Mouse (Mus musculus) layer of hippocampus, adult 9-11 months (tissue): ENCODE data around the gene Zfp341.

Source experiments
- DNase-seq: peaks from one replicate; pipeline ENCODE4 v3.0.0; 2022

Gene Zfp341

DNA sequence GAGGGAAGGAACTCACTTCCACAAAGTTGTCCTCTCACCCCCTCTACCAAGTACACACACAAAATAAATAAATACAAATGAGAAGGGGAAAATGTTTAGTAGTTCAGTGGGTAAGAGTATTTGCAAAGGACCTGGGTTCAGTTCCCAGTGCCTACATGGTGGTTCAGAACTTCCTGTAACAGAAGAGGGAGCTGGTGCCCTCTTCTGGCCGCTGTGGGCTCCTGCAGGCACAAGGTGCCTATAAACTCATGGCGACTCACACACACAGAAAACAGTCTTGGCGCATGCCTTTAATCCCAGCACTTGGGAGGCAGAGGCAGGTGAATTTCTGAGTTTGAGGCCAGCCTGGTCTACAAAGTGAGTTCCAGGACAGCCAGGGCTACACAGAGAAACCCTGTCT is 25.4 kb downstream of the Zfp341 start:
- no peak for DNase-seq

- DNase-seq = no peak
These were observed 26.0 kb downstream of the Zfp341 start for GRCm38 (mm10) chr2:154639115-154639514.

GRCm38 (mm10) chr2:154641176-154641575 is 28.1 kb downstream of the Zfp341 start:
- no peak for DNase-seq

DNA sequence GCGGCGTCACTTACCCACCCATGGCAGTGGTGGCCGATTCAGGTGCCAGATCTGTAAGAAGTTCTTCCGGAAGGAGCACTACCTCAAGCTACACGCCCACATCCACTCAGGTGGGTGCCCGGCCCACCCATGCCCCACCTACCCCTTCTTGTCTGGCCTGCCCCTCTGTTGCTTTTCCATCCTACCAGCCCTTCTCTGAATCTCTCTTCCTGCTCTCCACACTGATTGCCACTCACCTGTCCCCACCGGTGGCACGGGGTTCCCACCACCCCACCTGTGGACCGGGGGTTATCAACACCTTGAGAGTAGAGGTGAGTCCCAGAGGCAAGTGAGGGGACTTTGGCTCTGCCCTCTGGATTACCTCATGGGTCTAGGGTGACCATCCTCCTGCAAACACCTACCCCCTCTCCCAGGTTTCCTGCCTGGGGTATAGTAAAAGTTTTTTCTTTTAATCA is 28.9 kb downstream of the Zfp341 start:
- no peak for DNase-seq

- no peak for DNase-seq
These were observed 29.8 kb downstream of the Zfp341 start for GRCm38 (mm10) chr2:154642712-154643385.

DNA sequence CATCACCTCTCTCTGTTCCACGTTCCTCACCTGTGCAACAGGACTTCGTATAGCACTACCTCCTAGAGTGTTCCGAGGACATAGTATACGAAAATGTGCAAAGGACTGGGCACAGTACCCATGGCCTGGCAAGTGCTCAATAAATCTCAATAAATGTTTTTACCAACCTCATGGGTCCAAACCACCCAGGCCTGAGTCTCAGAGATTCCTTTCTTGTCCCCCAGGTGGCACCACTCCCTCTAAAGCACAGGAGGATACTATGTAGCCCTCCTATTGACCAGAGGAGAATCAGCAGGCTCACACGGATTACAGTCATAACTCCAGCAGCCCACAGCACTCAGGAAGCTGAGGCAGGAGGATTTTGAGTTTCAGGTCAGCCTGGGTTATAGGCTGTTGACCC is 33.5 kb downstream of the Zfp341 start:
- DNase-seq = no peak

GRCm38 (mm10) chr2:154648086-154648485 is 35.0 kb downstream of the Zfp341 start:
- no peak for DNase-seq

- DNase-seq = no peak
These were observed 37.3 kb downstream of the Zfp341 start for GRCm38 (mm10) chr2:154650404-154650803.

GRCm38 (mm10) chr2:154651363-154651762 is 38.3 kb downstream of the Zfp341 start, which contains the start of gene Chmp4b:
Gene Chmp4b, plus strand, starts transcription at chr2:154651705.
- no peak for DNase-seq

DNA sequence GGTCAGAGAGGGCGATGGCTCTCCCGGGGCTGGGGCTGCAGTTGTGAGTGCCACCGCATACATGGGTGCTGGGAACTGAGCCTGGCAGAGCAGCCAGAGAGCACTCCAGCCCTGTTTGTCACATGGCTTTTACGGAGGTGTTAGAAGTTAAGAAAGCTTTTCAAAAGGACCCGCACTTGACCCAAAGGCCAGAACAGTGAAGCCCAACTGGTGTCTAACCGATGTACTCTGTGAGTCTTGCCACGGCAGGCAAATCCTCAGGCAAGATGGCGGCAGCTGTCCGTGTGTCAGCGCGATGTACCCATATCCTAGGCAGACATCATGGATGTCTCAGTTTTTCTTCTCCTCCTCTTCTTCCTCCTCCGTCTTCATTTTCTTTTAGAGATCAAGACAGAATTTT is 41.9 kb downstream of the Zfp341 start:
- no peak for DNase-seq

DNA sequence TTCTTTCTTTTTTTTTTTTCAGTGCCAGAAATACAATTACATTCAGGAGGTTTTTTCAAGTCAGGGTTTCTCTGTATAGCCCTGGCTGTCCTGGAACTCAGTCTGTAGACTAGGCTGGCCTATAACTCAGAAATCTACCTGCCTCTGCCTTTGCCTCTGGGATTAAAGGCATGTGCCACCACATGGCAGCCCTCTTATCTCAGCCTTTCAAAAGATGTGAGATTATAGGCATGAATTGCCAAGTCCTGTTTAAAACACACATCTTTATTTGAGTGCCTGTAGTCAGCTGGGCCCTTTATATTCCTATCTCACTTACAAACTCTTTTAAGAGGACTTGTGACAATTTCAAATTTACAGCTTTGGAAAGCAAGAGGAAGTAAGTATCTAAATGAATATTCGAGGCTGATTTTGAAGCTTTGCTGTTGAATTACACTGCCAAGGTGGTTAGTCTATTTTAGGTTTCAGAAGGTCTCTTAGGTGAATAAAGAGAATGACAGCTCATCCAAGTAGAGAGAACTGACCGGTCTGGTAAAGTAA is 42.8 kb downstream of the Zfp341 start:
- DNase-seq = no peak

DNA sequence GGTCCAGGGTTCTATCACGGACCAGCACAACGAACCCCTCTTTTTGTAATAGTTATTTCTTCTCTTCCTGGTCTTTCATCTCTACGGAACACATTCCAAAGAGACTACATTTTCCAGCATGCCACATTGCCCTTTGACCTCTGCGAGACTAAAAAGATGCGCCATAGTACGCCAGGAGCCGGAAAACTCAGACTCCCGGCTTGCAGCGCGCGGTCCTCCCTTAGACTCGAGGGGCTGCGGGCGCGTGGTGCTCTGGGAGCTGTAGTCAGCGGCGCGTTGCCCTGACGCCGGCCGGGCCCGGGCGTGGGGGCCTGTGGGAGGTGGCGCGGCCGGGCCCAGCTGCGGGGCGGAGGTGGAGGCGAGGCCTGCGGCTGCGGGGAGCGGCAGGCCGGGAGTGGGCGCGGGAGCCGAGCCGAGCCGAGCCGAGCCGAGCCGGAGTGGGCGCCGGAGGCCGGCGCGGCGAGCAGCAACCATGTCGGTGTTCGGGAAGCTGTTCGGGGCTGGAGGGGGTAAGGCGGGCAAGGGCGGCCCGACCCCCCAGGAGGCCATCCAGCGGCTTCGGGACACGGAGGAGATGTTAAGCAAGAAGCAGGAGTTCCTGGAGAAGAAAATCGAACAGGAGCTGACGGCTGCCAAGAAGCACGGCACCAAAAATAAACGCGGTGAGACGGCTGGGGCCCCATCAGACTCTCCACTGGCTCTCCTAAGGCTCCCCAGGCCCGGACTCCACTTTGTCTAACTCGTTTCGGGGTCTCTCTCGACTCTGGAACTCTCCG is 43.8 kb downstream of the Zfp341 start:
- peak; percentile 99 for DNase-seq

GRCm38 (mm10) chr2:154657486-154658237 is 44.6 kb downstream of the Zfp341 start:
- DNase-seq = no peak

DNA sequence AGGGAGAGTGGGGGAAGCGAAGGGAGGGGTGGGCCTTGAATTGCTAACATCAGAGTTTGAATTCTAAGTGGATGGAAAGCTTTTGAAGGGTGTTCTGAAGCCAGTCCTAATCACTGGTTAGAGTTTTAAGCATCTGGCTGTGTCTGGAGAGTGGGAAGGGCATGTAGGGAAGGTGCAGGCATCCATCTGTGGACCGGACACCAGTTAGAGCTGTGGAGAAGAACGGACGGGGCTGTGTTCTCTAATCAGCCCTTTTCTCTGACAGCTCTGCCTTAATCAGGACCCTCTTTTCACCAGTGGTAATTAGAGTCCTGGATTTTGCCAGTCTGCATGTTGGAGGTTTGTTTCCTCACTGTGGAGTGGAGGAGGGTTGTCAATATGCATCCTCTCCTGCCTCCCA is 46.0 kb downstream of the Zfp341 start:
- DNase-seq = no peak

DNA sequence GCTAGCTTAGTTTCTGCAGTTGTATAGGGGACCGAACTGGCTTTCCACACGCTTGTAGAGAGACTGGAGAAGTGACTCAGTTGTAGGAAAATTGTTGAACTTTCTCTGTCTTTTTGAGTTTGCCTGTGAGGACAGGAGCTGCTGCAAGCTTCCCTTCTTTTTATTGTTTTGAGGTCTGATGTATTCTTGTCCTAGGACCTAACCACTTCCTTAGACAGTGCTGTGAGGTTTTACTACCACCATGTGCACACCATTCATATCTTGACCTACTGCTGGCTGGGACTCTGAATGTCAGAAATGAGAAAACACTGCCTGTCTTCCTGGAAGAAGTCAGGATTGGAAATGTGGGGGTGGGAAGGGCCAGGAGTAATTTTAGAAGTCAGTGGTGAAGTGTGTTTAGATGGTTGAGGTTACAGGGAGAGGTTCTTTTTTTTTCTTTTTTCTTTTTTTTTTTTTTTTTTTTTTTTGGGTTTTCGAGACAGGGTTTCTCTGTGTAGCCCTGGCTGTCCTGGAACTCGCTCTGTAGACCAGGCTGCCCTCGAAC is 46.5 kb downstream of the Zfp341 start:
- DNase-seq = no peak

DNA sequence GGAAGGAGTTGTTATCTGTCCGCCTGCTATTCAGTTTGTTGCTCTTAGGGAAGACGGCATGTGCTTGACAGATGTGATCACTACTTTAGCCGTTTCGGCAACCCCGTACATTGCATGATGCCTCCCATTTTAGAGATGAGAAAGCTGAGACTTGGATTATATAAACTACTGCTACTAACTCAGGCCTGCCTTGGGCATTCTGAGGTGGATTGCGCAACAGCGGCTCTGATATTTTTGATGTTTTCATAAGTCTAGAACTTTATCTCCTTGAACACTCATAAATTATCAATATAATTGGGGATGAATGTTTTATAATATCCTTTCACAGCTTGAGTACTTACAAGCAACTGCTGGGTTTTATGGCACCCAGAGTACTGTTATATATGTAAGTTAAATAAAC is 55.6 kb downstream of the Zfp341 start:
- DNase-seq = no peak

GRCm38 (mm10) chr2:154670106-154670505 is 57.0 kb downstream of the Zfp341 start:
- peak; percentile 87 for DNase-seq

GRCm38 (mm10) chr2:154670741-154671140 is 57.6 kb downstream of the Zfp341 start:
- DNase-seq = no peak

DNA sequence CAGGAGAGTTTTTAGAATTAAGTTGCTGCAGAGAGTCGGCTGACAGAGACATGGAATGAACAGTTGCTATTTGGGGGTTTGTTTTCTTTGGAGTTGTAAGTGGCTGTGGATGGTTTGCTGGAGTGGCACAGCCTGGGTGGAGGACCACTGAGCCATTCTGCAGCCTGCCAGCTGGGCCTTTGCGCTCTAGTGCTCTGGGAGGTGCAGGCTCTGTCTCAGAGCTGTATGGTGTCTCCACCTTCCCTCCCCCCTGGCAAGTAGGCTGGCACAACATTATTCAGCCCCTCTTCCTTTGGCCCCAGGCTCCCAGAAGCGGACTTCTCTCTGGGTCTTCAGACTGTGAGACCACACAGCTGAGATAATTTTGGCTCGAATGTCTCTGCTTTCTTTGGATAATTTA is 60.9 kb downstream of the Zfp341 start:
- DNase-seq = no peak

DNA sequence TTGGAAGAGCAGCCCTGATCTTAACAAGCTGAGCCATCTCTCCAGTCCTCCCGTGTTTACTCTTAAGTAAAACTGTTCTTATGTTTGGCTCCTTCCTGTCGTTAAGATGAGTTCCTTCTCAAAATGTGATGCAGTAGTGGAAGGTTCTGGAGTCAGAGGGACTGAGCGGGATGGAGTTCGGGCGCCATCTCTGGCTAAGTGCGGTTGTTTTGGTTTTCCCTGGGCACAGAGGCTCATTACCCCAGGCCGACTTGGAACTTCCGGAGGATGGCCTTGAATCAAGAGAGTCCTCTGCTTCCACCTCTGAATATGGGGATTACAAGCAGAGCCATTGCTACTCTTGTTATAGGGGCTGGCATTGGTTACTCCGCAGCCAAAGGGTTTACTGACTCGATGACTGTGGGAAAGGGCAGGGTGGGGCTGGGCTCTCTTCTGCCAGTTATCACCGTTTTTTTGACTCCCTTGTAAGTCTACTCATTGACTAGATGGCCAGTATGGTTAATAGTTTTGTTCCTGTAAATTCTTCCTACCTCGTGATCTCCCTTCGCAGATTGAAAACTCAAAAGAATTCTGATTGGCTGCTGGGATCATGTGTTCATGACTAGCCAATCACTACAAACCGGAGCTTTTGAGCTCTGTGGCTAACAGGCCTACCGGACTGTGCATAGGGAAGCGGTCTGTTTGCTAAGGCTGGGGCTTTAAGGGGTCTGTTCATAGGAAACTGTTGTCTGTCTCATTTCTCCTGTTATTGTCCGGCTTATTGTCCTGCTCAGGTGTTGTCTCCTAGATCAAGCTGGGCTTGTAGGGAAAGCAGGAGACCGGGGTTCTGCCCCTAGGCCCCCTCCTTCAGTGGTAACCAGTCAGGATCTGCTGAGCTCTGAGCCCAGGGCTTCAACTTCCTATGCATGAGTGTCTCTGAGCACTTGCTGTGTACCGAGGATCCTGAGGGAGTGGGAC is 63.8 kb downstream of the Zfp341 start:
- DNase-seq = peak; percentile 53

DNA sequence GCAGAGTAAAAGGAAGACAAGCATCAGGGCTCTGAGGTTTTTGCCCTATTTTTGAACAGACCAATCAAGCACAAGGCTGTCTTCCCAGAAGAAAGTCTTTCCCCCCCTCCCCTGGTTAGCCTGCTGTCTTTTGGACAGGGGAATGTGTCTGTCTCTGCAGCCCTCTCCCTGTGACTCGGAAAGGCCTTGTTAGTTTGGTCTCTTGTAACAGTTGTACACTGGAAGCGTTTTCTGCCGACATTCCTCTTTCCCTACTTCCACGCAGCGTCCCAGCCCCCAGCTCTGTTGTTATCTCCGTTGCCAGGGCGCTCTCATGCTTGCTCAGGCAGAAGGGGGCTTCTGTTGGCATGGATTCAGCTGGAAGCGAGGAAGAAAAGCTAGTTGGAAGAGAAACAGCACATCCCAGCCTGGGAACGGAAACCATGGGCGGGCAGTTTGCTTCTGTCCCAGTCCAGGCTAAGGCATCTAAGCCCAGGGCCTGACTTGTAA is 64.6 kb downstream of the Zfp341 start:
- DNase-seq = peak; percentile 77

GRCm38 (mm10) chr2:154678995-154679394 is 65.9 kb downstream of the Zfp341 start:
- no peak for DNase-seq
